Mouse (Mus musculus): Measurements from ENCODE around the gene Dtx2.
A peak's percentile ranks its signal among the peaks of the same experiment; 100 is the strongest.

Gene Dtx2

DNA sequence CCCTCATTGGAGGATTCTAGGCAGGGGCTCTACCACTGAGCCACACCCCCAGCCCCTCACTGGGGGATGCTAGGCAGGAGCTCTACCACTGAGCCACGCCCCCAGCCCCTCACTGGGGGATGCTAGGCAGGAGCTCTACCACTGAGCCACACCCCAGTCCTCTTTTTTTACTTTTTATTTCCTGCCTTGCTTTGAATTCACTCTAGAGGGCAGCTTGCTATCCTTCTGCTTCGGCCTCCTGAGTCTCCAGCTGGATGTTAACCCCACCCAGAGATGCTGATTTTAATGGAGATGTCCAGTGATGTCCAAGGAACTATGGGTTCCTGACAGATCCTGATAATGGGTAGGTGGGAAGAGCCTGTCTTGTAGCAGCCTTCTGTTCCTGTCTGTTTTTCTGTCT, 74.8 kb downstream of the Dtx2 start:
- no peak for DNase-seq

DNA sequence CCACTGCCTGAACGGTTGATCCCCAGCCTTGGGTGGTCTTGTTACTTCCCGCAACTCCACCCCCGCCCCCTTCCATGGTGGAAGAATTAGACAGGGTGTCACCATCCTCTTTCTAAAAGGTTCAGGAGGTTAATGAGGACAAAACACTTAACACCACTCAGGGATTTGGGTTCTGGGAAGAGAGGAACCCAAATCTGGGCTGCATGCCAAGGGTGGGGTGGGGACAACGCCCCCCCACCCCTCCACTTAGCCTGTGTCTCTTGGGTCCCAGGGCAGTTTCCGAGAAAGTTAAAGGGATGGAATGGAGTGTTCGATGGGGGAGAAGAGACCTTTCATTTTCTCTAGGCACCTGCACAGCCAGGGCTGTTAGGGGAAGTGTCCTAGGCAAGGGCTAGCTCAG, 78.5 kb downstream of the Dtx2 start:
- no peak for DNase-seq

DNA sequence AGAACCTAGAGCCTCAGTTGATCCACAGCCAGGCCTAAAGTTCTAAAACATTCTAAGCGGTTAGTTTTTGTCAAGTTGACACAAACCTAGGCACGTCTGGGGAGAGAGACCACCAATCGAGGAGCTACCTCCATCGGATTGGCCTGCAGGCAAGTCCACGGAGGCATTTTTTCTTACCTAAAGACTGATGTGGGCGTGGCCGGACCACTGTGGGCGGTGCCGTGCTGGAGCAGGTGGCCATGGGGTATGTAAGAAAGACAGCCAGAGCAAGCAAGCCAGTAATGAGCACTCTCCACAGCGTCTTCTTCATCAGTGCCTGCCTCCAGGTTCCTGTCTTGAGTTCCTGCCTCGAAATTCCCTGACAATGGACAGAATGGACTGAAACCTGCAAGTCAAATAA, 78.9 kb downstream of the Dtx2 start:
- DNase-seq = no peak

DNA sequence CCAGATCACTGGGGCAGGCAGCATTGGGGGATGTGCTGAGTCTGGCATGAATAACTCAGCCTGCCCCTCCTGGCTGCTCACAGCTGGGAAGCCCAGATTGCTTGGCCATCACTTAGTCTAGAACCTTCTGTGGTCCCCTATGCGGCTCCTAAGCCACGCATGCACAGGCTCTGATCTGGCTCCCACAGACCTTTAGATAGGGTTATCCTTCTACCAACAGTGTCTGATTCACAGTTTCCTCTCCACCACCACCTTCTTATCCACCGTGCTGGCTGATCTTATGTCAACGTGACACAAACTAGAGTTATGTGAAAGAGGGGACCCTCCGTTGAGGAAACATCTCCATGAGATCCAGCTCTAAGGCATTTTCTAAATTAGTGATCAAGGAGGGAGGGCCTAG, 80.5 kb downstream of the Dtx2 start:
- no peak for DNase-seq

GRCm38 (mm10) chr5:136076284-136076683, 81.7 kb downstream of the Dtx2 start:
- DNase-seq = no peak

- peak; percentile 43 for DNase-seq
These were observed 82.5 kb downstream of the Dtx2 start for GRCm38 (mm10) chr5:136077001-136077550.

DNA sequence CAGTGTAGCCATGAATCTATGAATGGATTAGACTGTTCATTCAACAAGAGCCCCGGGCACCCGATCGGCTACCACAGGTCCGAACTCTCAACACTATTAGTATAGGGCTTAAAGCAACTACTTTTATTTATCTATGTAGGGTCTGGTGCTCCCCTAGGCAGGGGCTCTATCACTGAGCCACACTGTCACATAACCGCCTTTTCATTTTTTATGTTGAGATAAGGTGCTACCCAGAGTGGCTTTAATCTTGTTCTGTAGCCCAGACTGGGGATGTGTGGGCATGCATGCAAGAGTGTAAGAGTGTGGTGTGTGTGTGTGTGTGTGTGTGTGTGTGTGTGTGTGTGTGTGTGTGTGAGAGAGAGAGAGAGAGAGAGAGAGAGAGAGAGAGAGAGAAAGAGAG, 83.5 kb downstream of the Dtx2 start:
- DNase-seq = no peak

- DNase-seq = no peak
These were observed 87.7 kb downstream of the Dtx2 start for GRCm38 (mm10) chr5:136082345-136082744.
